Mouse (Mus musculus): ENCODE measurements around the gene Chchd6.

The Chchd6 gene

DNA sequence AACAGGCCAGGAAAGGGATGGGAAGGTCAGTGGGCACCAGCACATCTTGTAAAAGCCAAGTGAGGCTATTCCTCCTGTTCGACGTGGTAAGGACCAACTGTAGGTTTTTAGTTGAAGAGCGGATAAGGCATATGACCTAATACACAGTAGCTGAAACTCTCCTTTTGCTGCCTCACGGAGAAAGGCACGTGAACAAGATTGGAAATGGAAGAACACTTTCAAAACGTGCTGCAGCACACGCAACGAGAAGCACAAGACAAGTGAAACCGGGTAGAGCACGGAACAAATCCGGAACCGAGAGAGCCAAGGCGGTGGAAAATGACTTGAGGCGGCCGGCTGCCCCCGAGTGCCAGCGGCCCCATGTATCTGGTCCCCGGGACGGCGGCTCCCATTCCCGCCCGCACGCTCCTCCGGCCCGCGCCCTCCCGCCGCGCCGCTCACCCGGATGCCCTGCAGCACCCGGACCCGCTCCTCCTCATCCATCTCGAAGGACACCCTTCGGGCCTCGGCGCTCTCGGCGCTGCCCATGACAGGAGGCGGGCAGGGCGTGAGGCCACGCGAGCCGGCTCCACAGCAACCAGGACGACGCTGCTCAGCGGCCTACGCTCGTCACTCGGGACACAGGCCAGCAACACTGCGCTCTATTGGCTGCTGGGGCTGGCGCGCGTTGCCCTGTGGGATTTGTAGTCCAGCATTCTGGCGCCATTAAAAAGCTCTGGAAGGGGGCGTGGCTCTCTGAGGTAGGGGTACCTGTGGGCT lies at the start of gene Chchd6:
Gene Chchd6, minus strand, starts transcription at position 635 of the 759 bp plus-strand sequence.
- in situ Hi-C loops (cut with MboI, MseI): no loop called here

DNA sequence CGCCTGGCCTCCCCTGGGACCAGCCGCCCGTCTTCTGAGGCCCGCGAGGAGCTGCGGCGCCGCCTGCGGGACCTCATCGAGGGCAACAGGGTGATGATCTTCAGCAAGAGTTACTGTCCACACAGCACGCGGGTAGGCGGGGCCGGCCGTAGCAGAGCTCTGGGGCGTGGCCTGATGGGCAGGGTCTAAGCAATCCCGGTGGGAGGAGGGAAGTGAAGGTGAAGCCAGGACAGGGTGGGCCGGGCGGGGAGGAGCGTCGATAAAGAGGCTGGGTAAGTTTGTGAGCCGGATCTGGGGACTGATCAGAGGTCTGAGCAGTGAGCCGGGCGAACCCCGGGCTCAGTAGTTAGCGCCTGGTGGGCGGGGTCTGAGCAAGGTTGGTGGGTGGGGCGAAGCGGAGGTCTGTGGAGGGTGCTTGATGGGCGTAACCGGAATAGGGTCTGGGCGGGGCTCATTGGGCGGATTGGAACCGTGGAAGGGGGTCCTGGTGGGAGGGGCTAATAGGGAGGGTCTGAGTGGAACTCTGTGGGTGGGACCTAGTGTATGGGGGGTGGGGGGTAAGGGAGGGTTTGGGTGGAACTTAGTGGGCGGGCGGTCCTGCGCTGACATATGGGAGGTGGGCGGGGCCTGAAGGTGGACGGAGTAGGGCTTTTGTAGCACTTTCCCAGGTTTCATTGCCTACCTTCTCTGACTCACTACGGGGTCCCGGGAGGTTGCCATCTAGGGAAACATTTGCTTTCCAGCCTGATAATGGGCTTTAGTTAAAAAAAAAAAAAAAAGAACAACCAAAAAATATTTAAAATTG lies 49.0 kb upstream of the Chchd6 start:
- in situ Hi-C loops (cut with MboI, MseI): loop anchor here in 1 of 2 experiments (5.0 kb wide), 1 partner anchor 282 kb away; the partner anchor contains the start of gene Plxna1

DNA sequence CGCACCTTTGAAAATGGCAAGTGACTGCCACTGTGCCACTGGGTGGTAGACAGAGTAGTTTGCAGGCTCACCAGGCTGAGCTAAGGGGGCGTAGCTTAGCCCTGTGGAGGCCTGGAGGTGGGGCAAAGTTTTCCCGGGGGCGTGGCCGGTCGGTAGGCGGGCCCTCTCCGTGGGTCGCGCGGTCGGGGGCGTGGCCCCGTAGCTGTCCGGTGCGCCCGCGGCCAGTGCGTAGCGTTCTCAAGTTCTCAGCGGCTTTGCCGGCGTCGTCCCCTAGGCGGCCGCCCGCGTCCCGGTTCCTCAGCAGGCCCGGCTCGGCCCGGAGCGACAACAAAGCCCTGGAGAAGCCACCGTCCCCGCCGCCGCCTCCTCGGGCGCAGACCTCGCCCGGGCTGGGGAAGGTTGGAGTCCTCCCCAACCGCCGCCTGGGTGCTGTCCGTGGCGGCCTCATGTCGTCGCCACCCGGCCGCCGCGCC lies 48.4 kb upstream of the Chchd6 start, which contains the start of gene Txnrd3:
Gene Txnrd3, plus strand, starts transcription at position 191 of the 473 bp plus-strand sequence.
- in situ Hi-C loops (cut with MboI, MseI): loop anchor here in 1 of 2 experiments (5.0 kb wide), 1 partner anchor 282 kb away; the partner anchor contains the start of gene Plxna1

DNA sequence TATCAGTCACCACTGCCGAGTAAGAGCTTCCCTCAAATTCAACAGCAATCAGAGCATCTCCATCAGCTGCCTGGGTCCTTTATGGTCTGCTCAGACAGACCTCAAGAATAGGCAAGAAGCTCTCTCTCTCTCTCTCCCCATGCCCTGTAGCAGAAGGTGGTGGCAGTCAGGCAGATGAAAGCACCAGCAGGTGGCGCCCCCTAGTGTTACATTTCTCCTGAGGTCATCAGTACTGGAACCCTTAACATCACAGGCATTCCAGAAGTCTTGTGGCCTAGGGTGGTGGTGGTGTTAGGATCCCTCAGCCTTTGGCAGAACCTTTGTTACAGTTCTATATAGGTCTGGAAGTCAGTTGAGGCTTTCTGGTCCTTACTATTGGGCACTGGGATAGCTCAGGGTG lies 43.6 kb upstream of the Chchd6 start:
- in situ Hi-C loops (cut with MboI, MseI): no loop called here

DNA sequence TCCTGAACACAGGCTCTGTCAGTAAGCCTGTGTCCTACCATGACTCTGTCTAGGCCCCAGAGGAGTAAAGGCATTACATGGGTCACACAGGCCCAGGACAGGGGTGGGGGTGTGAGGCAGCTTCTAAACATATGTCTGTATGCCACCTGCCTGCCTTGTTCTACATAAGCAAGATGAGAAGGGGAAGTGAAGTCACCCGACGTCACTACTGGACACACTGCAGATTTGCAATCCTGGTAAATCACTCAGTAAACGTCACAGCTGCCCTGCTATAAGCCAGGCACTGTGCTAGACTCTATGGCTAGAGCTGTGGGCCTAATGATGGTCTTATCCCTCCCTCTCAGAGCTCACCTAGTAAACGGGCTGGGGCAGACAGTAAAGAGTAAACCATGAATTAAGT lies 42.5 kb upstream of the Chchd6 start:
- in situ Hi-C loops (cut with MboI, MseI): no loop called here

DNA sequence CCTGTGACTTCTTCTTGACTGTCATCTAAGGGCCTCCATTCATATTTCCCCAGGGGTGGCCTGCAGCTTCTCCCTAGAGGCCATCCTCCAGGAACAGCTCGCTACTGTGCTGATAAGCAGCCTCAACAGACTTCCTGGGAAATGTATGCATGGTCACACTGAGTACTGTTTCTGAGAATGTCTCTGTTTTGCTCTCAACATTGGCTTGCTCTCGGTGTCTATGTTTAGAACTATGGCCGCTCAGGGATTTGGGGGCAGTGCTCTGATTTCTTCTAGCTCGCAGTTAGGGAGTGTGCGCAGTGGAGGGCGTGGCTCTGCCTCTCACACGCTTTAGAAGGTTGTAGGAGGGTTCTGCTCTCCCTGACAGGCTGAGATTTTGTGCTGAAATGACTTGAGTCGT lies 38.9 kb upstream of the Chchd6 start:
- in situ Hi-C loops (cut with MboI, MseI): loop anchor here in 1 of 2 experiments (5.0 kb wide), 1 partner anchor 42 kb away; no protein-coding TSS in a partner anchor

DNA sequence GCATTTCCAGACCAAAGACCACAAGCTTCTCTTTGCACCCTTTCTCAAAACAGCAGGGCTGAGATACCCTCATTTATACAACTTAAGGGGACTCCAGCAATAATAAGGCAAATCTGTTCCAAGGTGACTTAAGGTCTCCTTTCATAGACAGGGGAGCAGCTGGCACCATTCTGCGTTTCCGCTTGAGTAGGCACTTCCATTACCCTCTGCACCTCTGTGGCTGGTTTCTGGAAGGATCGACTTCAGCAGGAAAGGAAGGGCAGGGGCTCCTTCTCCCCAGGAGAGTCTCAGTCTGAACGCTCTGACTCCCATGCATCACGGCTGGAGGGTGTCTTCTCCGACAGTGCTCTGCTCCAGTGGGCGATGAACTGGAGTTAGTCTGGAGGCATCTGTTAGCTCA lies 37.7 kb upstream of the Chchd6 start:
- in situ Hi-C loops (cut with MboI, MseI): loop anchor here in 1 of 2 experiments (5.0 kb wide), 1 partner anchor 41 kb away; no protein-coding TSS in a partner anchor

DNA sequence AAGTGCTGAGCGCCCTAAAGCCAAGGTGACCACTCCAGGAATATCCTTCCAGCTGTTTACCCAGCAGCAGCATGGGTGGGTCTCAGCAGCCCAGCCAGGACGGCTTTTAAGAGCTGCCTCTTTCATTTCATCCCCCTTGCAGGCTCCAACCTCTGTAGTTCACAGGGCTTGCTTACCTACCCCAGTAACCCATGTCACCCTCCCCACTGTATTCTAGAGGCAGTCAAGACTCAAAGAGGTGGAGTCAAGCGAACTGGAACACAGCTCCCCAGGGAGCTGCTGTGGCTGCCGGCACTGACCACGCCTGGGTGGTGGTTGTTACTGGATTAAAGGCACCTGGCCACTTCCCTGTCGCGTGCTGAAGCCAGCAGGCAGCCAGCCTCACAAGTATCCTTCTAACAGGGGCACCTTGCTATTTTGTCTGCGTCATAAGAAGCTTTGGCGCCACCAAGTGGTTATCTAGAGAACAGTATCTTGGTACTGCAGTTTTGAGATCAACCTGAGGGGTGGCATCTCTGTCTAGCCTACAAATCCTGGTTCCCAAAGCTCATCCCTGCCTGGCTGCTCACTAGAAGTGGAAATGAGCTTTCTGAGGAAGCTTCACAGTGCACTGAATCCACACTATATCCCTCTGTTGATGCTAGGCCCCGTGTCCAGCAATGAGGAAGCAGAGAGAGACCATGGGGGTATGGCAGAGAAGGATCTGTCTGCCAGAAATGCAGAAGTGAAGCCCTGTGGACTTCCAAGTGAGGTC lies 36.5 kb upstream of the Chchd6 start:
- in situ Hi-C loops (cut with MboI, MseI): loop anchor here in 1 of 2 experiments (5.0 kb wide), 1 partner anchor 40 kb away; no protein-coding TSS in a partner anchor

DNA sequence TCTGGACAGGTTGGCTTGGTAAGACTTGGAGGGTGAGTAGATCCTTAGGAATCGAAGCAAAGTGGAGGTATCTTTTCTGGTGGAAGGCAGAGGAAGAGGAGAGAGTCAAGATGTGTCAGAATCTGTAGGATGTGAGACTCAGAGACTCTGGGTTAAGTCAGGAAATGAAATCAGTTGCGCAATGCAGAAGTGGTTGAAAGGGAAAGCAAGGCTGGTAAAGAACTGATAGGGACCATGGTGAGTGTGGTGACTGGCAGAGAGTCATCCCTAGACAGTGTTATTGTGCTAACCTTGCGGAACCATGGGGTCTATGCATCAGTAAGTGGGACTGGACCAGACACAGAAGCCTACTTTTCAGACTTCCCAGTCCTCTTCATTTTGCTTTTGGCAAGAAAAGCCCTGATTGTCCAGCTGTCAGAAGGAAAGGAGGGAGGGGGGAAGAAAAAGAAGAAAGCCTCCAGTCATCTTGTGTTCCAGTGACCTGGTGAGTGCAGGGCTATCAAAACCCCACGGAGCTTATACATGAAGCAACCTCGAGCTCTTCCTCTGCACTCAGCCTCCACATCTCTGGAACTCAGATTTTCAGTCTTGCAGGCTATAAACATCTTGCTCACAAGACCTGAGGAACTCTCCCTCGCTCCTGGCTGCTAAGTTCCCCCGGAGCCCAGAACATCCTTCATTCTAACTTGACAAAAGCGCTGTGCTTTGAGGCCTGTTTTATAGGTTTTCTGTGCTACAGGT lies 32.8 kb upstream of the Chchd6 start:
- in situ Hi-C loops (cut with MboI, MseI): no loop called here

DNA sequence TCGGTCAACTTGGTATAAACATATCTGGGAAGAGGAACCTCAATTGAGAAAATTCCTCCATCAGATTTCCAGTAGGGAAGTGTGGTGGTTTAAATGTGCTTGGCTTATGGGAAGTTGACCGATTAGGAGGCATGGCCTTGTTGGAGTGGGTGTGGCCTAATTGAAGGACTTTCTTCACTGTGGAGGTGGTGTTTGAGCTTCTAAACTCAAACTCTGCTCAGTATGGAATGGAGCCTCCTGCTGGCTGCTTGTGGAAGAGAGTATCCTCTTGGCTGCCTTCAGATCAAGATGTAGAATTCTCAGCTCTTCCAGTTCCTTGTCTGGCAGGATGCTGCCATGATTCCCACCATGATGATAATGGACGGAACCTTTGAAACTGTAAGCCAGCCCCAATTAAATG lies 27.2 kb upstream of the Chchd6 start:
- in situ Hi-C loops (cut with MboI, MseI): no loop called here

DNA sequence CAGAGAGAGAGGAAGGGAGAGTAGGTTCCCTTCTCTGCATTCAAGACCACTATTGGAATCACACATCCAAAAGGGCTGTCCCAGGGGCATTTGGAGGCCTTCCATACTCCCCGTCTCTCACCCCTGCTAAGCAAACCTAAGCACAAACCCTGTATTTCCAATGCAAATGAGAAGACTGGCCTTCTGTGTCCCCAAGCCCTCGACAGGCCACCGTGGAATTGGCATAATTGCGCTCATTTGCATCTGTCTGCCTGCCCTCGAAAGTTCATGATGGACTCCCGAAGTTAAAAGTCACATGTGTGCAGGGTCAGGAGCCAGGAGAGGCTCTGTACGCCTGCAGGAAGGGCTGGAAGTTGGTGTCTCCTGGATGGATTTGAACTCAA lies 19.9 kb upstream of the Chchd6 start:
- in situ Hi-C loops (cut with MboI, MseI): loop anchor here in 1 of 2 experiments (5.0 kb wide), 1 partner anchor 683 kb away; no protein-coding TSS in a partner anchor

DNA sequence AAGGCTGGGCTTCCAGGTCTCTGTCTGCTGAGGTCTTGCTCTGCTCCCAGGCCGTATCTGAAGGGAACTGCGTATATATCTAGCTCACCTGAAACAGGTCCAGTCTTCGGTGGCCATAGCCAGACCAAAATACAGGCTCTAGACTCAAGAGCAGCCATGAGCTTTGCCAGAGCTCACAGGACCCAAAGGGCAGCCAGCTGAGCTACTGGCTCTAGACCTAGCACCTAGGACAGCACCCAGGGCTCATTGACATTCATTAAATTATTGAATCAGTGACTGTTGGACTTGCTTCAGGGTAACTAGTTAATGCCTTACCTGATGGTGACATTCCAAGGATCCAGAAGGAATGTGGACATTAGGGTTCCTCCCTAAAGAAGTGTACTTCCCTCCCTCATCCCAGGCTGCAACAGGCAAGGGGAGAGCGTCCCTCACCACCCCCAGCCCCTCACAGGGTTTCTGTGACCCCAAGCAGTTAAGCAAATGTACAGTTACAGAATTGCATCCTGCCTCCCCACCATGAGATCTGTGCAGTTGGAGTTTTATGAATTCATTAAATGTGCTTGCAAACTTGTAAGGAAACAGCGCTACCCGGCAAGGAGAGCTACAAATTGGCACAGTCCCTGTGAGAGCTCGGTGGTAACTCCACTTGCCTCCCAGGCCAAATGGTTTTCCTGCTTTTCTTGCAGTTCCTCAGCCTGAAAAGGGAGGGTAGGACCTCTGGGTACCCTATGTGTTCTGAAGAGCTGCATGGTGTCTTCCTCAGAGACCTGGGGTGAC lies 19.3 kb upstream of the Chchd6 start:
- in situ Hi-C loops (cut with MboI, MseI): loop anchor here in 1 of 2 experiments (5.0 kb wide), 1 partner anchor 682 kb away; no protein-coding TSS in a partner anchor

DNA sequence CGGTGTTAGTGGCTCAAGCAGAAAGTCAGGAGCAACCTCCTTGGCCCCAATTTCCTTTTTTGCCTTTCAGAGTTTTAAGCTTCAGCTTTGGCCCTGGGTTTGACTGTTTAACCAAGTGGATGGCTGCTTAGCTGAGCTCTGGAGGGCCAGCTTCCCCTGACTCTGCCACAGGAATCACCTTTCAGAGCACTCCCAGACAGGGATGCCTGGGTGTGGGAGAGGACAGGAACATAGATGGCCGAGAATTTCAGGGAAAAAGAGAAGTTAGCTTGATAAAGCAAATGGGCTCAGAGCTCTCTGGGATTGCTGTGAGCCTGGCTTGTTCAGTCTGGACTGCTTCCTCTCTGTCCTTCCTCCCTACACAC lies 18.6 kb upstream of the Chchd6 start:
- in situ Hi-C loops (cut with MboI, MseI): no loop called here

DNA sequence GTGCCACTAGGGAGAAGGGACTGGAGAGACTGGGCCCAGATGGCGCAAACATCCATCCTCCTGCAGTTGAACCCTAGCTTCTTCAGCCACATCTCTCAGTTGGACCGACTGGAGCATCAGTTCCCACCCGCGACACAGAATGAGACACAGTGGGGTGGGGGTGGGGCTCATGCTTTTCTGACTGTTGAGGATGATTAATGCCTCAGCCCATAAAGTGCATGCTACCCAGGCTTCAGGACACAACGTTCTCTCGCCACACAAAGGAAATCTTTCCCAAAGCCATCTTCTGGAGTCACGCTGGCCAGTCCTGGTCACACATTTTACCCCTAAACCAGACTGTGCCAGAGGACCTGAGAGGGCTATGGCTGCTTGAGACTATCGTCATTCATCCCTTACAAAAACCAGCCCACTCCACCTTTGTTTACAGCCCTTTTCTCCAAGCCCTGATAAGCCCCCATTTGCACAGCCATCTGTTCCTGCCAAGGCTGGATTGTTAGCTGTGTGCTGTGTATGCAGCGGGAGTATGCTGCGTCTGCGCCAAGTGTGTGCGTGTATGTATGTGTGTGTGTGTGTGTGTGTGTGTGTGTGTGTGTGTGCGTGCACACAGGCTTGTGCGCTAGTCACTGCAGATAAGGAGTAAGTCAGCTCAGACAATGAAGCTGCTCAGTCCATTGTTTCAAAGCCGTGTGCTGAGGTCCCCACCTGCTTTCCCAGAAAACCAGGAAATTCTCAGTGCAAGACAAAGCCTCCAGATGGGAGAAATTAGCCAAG lies 18.1 kb upstream of the Chchd6 start:
- in situ Hi-C loops (cut with MboI, MseI): no loop called here

DNA sequence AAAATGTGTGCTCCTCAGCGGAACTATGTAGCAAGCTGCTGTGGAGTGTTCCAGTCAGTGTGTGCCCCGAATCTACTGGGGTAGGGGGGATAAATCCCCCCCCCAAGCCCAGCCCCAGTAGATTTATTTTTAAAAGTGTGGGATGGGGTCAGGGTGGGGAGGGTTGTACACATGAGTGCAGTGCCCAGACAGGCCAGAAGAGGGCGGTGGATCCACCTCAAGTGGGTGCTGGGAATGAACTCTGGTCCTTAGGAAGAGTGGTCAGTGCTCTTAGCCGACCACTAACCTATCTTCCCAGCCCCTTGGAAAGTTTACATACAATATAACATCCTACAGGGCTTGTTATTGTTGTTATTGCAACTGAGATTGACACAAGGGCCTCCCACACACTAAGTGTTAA lies 12.5 kb upstream of the Chchd6 start:
- in situ Hi-C loops (cut with MboI, MseI): no loop called here

DNA sequence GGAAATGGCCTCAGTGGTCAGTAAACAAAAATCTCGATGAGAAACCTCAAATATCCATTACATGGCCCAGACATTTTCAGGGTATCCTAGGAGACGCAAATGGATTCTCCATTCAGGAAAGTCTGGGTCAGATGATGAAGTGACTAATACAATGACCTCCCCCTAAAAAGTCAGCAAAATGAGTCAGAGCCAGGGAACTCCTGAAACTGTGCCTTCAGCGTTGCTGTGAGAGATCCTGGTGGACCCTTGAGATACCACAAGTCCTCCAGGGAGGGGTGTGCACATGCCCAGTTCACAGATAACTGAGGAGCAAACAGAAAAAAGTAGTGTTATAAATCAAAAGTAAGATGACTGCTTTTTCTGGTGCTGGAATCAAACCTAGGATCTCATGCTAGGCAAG lies 10.6 kb upstream of the Chchd6 start:
- in situ Hi-C loops (cut with MboI, MseI): no loop called here

DNA sequence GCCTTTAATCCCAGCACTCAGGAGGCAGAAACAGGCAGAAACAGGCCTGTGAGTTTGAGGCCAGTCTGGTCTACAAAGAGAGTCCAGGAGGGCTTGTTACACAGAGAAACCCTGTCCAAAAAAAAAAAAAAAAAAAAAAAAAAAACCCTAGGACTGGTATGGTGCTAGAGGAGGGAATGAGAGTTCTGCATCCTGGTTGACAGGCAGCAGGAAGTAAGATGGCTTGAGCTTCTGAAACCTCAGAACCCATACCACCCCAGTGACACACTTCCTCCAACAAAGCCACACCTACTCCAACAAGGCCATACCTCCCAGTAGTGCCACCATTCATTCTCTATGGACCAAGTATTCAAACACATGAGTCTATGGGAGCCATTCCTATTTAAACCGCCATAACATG lies 1.1 kb upstream of the Chchd6 start:
- in situ Hi-C loops (cut with MboI, MseI): no loop called here

DNA sequence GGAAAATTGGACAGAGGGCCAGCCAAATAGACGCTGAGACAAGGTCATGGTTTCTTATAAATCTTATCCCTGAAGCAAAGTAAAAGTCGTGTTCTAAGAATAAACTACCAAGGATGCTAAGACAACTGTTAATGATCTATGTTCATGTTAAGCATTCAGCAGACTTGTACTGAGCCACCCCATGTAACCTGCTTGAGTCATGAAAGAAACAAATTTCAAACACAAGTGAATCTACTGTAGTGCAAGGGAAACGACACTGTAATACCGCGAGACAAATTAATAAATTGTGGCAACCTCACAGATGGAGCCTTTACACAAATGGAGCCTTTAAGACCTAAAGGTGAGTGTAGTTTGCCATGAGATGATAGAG lies 310 bp upstream of the Chchd6 start:
- in situ Hi-C loops (cut with MboI, MseI): no loop called here

DNA sequence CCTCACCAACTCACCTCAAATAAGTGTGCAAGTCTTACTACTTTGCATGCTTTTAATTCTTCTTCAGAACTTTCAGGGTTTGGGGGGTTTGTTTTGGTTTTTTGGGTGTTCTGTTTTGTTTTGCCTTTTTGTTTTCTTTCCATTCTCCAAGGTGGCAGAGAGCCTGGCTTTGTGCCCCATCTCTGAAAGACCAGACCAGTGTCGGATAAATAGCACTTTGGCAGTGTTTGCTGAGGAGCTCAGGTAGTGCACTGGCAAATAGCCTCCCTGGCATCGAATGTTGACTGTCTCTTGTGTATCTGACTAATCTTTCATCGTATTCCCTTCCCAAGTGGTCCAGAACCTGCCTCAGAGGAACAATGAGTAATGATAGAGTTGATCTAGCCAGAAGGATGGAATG lies 3.4 kb downstream of the Chchd6 start:
- in situ Hi-C loops (cut with MboI, MseI): loop anchor here in 1 of 2 experiments (5.0 kb wide), 1 partner anchor 40 kb away; no protein-coding TSS in a partner anchor

Data from T-helper 17 cell (primary cell).